Mouse (Mus musculus): ENCODE results near the gene H2-Ob. TPM values are rescaled to one million over a fixed set of nuclear protein-coding genes. Genes with fewer than 3 reads are reported as not detected.
"Not testable (repeated sequence)": the region's sequence is repeated elsewhere in the genome, so short reads cannot be mapped to it uniquely, and the experiment has no call there.

The H2-Ob gene
- polyA plus RNA-seq, 3 experiments from 2014 or later, result 8.4 to 87.4 (median 63.4) TPM

DNA sequence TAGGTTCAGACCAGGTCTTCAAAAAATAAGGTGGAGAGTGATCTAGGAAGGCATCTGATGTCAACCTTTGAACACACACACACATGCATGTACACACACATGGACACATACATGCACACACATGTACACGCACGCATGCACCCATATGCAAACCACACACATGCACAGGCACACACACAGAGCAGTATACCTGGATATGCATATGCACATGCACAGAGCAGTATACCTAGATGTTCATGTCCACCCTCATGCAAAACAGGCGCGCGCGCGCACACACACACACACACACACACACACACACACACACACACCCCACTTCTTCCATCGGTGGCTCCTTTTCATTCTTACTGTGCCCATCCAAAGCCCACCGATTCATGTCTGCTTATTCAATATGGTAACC is 30.8 kb upstream of the H2-Ob start:
- no peak for ATAC-seq

DNA sequence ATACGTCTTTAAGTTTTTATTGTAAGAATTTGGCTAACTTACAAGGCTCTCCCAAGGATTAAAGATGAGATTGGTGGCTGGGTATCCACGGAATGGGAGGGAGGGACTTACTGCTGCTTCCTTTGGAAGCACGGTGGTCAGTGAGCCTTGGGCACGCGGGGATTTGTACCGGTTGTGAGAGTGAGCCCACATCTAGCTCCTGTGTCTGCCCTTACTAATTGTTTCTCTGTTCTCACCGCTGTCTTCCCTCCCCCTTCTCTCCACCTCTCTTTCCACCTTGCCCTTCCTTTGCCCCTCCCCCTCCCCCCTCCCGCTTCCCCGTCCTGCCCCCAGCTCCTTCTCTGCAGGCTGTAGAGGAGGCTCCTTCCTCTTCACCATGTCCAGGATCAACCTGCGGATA is 30.3 kb upstream of the H2-Ob start:
- no peak for ATAC-seq

DNA sequence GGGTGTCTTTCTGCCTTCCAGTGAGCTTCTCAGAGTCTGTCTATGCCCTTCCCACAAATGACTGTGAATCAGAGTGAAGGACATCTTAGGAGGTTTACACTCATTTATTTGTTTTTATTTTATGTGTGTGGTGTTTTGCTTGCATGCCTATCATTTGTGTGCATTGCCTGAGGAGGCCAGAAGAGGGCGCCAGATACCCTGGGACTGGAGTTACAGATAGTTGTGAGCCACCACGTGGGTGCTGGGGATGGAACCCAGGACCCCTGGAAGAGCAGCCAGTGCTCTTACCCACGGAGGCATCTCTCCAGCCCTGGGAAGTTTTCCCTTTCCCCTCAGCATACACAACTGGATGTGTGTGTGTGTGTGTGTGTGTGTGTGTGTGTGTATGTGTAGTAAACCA is 29.0 kb upstream of the H2-Ob start:
- ATAC-seq, result no peak

DNA sequence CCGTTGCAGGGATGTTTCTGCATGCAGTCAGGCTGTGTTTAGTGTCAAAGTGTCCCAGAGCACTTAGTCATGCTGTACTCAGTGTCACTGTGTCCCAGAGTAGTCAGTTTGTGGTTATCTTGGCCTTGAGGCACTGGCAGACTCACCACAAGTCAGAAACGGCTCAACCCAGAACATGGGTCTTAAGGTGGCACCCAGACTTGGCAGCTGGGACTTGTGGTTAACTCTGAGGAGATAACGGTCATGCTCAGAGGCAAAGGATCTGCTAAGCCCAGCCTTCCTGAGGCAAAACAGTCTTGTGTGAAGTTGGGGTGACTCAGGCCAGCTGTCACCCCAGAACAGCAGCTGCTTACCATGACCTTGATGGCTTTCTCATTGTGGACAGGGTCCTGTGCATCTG is 28.1 kb upstream of the H2-Ob start:
- no peak for ATAC-seq

DNA sequence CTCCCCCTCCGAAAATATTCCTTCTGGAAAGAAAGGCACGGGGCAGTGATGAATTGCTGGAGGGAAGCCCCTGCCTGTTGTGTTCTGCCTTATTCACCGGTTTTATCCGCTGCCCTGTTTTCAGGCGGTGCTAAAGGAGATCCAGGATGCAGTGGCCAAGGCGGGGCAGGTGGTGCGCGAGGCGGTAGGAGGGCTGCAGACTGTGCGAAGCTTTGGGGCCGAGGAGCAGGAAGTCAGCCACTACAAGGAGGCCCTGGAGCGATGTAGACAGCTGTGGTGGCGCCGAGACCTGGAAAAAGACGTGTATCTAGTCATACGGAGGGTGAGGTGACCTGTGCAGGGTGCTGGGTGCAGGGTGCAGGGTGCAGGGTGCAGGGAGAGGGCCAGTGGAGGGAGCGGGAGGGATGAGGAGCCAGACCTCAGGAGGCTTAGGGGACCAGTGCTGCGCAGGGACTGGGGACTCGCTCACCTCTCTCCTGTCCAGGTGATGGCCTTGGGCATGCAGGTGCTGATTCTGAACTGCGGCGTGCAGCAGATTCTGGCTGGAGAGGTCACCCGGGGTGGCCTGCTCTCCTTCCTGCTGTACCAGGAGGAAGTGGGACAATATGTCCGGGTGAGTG is 26.8 kb upstream of the H2-Ob start:
- peak; percentile 79 for ATAC-seq

DNA sequence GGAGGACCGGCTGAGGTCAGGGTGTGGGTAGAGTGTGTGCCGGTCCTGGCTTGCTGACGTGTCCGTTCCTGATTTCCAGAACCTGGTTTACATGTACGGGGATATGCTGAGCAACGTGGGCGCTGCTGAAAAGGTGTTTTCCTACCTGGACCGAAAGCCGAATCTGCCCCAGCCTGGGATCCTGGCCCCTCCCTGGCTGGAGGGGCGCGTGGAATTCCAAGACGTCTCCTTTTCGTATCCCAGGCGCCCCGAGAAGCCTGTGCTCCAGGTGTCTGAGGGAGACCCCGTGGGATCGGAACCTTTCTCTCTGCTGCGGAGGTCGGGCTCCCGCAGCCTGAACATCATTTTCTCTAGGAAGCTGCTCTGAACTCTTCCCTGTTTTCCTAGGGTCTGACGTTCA is 24.8 kb upstream of the H2-Ob start:
- ATAC-seq, result no peak

DNA sequence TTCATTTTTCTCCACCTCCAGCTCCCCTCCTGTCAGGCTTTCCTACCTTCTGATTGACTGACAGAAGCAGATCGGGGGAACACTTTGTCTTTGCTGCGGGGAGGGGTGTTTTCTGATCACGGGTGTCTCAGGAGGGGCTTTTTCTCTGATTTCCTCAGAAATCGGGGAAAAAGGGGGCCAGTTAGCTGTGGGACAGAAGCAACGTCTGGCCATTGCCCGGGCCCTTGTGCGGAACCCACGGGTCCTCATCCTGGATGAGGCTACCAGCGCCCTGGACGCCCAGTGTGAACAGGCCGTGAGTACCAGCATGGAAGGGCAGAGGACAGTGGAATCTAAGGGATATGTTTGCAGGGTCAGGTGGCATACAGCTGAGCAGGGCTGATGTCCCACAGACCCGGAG is 23.5 kb upstream of the H2-Ob start:
- ATAC-seq, result no peak

DNA sequence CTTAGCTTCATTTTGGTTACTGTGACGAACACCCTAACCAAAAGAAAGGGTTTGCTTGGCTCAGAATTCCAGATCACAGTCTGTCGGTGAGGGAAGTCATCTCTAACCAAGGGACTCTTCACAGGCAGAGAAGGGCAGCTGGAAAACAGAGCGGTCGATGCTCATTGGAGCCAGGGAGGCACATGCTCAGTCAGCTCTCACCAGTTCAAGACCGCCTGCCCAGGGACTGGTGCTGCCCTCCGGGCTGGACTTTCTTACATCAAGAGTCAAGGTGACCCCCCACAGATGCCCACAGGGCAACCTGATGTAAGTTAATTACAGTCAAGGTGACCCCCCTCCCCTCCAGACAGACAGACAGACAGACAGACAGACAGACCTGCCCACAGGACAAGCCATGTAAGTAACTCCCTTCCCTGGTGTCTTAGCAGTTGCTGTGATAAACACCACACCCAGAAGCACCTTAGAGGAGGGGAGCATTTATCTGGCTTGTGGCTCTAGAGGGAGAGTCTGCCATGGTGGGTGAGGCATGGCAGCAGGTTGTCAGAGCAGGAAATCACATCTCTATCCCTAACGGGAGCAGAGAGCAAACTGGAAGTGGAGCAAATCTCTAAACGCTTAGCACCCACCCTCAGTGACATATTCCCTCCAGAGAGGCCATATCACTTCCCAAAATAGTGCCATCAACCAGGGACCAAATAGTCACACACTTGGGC is 21.3 kb upstream of the H2-Ob start:
- no peak for ATAC-seq

DNA sequence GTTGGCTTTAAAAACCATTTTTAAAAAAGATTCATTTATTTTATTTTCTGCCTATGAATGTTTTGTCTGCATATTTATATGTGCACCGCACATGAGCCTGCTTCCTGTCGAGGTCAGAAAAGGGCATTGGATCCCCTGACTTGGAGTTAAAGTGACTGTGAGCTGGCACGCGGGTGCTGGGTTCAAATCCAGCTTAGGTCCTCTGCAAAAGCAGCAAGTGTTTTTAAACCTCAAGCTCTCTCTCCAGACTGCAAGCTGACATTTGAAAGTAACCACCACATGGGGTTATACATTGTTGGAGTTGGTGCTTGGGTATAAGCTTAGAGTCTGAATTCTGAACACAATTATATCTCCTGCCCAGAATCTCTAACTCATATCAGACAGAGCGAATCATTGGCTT is 20.7 kb upstream of the H2-Ob start:
- no peak for ATAC-seq

DNA sequence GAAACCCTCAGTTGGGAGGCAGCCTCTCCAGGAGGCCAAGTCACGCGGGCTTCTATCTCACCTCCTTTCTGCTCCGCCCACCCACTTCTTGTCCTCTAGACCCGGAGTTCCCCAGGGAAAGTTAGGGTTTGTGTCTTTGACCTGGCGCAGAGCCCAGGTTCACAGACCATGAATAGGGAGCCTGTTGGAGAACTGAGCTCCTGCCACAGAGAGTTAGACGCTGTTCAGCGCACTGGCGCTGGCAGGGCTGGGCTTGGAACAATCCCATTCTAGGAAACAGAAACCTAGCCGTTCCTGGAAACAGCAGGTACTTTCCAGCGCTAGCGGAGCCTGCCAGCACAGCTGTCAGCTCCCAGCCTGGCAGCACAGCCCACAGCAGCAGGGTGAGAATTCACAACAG is 20.0 kb upstream of the H2-Ob start:
- ATAC-seq, result peak; percentile 76

DNA sequence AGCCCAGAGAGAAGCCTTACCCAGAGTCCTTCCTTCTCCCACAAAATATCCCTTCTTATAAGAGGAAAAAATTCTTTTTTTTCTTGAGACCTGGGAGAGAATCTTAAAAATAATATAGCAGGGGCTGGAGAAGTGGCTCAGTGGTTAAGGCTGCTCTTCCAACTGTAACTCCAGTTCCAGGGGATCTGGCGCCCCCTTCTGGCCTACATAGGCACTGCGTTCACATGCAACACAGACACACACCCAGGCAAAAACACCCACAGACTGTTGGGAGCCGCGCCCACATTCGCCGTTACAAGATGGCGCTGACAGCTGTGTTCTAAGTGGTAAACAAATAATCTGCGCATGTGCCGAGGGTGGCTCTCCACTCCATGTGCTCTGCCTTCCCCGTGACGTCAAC is 19.6 kb upstream of the H2-Ob start:
- peak; percentile 51 for ATAC-seq

DNA sequence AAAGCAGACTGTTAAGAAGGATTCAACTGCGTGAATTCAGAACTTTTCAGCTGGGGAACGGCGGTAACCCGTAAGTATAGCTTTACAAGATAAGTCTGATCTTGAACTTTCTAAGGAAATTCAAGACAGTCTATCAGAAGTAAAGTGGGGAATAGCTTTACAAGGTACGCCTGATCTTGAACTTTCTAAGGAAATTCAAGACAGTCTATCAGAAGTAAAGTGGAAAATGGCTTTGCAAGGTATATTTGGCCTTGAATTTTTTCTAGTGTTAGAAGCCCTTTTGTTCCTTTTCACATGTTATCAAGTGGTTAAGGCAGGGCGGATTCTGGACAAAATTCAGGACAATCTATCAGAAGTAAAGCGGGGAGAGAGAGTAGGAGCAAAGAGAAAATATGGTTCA is 18.9 kb upstream of the H2-Ob start:
- ATAC-seq, result not testable (repeated sequence)

DNA sequence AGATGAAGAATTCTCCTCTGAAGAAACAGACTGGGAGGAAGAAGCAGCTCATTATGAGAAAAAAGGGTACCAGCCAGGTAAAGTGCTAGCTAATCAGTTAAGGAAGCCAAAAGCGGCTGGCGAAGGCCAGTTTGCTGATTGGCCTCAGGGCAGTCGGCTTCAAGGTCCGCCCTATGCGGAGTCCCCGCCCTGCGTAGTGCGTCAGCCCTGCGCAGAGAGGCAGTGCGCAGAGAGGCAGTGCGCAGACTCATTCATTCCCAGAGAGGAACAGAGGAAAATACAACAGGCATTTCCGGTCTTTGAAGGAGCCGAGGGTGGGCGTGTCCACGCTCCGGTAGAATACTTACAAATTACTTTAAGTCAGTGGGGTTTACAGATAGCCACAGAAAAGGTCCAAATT is 18.3 kb upstream of the H2-Ob start:
- ATAC-seq, result not testable (repeated sequence)

DNA sequence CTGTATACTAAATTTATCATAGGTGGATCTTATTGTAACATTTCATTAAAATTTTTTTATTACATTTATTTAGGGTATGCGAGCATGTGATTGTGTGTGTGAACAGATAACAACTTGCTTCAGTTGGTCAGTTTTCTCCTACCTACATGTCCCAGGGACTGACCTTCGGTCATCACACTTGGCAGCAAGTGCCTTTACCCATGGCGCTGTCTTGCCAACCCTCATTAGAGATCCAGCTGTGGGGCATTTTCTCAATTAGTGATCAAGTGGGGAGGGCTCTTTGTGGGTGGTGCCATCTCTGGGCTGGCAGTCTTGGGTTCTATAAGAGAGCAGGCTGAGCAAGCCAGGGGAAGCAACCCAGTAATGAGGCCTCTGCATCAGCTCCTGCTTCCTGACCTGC is 13.9 kb upstream of the H2-Ob start:
- ATAC-seq, result no peak

DNA sequence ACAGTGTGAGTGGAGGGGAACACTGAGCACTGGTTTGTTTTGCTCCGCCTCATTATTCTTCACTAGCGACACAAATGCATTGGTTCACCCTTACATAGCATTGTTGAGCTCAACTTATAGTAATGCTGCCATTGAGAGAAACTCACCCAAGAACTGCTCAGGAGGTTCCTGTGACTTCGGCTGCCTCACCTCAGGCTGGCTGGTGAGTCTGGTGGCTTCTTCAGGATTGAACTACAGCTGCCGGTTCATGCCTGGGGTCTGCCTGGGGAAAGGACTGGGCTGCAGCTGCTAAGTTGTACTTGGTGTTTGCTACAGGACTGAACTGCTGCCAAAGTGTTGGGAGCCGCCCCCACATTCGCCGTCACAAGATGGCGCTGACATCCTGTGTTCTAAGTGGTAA is 13.3 kb upstream of the H2-Ob start:
- ATAC-seq, result no peak

DNA sequence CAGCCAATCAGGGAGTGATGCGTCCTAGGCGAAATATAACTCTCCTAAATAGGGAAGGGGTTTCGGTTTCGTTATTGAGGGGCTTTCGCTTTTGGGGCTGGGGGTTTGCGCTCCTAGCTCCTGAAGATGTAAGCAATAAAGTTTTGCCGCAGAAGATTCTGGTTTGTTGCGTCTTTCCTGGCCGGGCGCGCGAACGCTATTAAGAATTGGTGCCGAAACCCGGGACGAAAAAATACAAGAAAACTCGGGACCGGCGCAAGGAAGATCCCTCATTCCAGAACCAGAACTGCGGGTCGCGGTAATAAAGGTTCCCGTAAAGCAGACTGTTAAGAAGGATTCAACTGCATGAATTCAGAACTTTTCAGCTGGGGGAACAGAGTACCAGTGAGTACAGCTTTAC is 12.8 kb upstream of the H2-Ob start:
- ATAC-seq, result not testable (repeated sequence)

DNA sequence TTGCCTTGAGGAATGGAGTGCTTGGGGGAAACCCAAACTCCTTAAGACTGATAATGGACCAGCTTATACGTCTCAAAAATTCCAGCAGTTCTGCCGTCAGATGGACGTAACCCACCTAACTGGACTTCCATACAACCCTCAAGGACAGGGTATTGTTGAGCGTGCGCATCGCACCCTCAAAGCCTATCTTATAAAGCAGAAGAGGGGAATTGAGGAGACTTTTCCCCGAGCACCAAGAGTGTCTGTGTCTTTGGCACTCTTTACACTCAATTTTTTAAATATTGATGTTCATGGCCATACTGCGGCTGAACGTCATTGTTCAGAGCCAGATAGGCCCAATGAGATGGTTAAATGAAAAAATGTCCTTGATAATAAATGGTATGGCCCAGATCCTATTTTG is 7.7 kb upstream of the H2-Ob start:
- not testable (repeated sequence) for ATAC-seq

DNA sequence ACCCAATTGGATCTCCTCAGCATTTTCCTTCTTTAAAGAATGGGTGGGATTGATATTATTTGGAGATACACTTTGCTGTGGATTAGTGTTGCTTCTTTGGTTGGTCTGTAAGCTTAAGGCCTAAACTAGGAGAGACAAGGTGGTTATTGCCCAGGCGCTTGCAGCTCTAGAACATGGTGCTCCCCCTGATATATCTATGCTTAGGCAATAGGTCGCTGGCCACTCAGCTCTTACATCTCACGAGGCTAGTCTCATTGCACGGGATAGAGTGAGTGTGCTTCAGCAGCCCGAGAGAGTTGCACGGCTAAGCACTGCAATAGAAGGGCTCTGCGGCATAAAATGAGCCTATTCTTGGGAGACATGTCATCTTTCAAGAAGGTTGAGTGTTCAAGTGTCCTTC is 6.7 kb upstream of the H2-Ob start:
- ATAC-seq, result not testable (repeated sequence)

DNA sequence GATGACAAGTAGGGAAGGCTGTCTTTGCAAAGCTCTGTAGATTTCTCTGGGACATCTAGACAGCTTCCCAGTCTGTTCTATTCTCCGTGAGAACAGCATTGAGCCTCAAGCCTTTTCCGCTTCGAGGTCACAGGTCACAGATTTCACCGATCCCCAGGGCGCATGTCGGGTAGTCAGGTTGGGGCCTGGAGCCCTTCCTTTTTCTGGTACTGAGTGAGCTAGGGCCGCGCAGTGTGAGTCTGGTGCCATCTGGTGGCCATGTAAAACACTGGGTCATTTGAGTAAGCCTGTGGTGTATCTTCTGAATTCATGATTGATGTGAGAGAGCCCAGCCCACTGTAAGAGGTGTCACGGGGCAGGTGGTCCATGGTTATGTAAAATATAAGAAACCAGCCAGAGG is 3.8 kb upstream of the H2-Ob start:
- ATAC-seq, result peak; percentile 72

DNA sequence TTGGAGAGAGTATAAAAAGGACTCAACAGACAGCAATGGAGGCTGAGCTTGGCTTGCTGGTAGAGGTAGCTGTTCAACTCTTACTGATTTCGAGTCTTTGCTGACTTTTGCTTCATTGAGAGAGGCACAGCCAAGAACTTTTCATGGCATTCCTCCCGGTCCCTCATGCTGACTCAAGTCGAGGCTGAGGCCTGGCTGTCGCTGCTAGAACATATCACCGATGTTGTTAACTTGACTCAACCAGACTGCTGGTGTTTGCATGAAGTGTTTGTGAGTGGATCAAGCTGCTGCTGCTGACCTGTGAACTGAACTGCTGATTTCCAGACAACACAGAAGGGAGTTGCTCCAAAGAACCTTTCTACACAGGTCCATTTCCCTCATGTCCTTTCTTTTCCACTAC is 2.0 kb upstream of the H2-Ob start:
- no peak for ATAC-seq

DNA sequence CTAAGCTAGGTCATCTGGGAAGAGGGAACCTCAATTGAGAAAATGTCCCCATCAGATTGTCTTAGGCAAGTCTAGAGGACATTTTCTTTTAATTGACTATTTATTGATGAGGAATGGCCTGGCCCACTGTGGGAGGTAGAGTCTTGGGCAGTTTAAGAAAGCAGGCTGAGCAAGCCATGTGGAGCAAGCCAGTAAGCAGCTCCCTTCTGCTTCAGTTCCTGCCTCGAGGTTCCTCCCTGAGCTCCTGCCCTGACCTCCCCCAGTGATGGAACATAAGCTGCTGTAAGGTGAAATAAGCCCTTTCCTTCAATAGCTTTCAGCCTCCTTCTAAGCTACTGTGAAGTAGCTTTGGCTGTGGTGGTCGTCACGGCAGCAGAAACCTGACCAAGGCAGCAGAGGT is 962 bp upstream of the H2-Ob start:
- ATAC-seq, result no peak

DNA sequence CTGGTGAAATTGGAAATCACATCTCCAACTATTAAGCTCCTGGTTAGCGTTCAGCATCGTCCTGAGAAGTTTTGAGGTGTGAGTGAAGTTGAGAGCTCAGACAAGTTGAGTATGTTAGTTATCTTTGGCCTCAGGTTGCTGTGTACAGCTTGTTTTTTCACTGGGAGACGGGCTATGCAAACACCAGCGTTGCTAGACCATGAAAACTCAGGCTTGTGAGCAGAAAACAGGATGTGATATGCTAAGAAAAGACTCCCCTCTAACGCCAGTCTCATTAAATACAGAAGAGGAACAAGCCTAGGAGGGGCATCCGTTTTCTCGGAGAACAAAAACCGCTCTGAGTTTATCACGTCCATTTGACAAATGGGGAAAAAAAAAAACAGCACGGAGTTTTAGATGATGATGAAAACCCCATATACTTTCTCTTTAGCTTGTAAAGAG is 918 bp downstream of the H2-Ob start:
- peak; percentile 62 for ATAC-seq

DNA sequence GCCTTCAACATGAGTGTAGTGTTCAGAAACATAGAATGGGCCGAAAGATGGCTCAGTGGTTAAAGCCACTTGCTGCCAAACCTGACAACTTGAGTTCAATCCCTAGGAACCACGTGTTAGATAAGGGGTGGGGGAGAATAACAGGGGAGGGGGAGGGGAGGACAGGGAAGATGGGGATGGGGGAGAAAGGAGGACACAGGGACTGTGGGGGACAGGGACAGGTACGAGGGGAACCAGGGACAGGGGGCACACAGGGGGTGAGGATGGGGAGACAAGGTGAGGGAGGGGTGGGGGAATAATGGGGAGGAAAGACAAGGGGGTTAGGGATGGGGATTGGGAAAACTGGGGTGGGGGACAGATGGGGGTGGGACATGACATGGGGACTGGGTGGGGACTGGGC is 1.7 kb downstream of the H2-Ob start:
- ATAC-seq, result no peak

DNA sequence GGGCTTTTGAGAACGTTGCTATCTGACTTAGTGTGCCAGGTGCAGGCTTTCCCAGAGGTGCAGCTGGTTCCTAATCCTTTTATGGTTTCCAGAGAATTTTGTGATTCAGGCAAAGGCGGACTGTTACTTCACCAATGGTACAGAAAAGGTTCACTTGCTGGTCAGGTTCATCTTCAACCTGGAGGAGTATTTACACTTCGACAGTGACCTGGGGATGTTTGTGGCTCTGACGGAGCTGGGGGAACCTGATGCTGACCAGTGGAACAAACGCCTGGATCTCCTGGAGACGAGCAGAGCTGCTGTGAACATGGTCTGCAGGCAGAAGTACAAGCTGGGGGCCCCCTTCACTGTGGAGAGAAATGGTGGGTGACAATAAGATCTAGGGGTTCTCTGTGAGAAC is 2.2 kb downstream of the H2-Ob start:
- ATAC-seq, result no peak

DNA sequence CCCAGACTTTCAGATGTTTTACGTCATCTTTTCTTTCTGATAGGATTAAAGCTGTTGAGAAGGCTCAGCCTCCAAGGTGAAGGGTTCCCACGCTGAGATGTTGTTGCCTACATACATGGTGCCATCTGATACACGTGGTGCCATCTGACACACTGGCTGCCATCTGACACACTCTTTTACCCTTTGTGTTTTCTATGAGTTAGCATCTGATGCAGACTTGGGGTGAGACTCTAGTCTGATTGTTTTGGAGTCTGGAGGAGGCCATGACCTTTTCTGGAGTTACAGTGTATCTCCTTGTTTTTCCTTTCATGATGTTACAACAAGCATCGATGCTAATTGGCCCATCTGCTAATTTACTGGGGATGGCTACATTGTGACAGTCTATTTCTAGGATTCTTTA is 6.0 kb downstream of the H2-Ob start:
- ATAC-seq, result no peak
